Mouse (Mus musculus) hindbrain, embryonic 11.5 days (tissue): ENCODE measurements around the gene Arap1. TPM values are rescaled to one million over a fixed set of nuclear protein-coding genes. Genes with fewer than 3 reads are reported as not detected.

ENCODE experiments used
- ATAC-seq: fragments of 200-750 bp; cut with Nextera tagmentation; 2 replicates; pipeline ENCODE4 v1.8.0; 2017; ENCODE audit warnings: mild to moderate bottlenecking, moderate TSS enrichment, moderate library complexity; ENCODE audit not compliant: low FRiP score
- DNase-seq: peaks from one replicate; pipeline ENCODE4 v3.0.0-alpha.2; 2015; ENCODE audit warnings: low spot score
- H3K27ac ChIP-seq: fragments of 300-500 bp; sonication (generic); 2 replicates; pipeline ENCODE4 v1.5.1; 2014; ENCODE audit warnings: mild to moderate bottlenecking, low read depth, low read length
- H3K27me3 ChIP-seq: fragments of 300-500 bp; sonication (generic); 2 replicates; pipeline ENCODE4 v1.6.1; 2014; ENCODE audit warnings: mild to moderate bottlenecking, low read length, moderate library complexity, mixed read lengths; ENCODE audit not compliant: control insufficient read depth, insufficient read depth
- H3K36me3 ChIP-seq: fragments of 300-500 bp; sonication (generic); 2 replicates; pipeline ENCODE4 v1.6.1; 2014; ENCODE audit warnings: mild to moderate bottlenecking, low read length, moderate library complexity, mixed read lengths; ENCODE audit not compliant: control insufficient read depth, insufficient read depth
- H3K4me1 ChIP-seq: fragments of 300-500 bp; sonication (generic); replicated peaks from 2 replicates; pipeline ENCODE4 v1.6.1; 2014; ENCODE audit warnings: low read length, mixed read lengths; ENCODE audit not compliant: control insufficient read depth, insufficient read depth
- H3K4me2 ChIP-seq: fragments of 300-500 bp; sonication (generic); replicated peaks from 2 replicates; pipeline ENCODE4 v1.6.1; 2014; ENCODE audit warnings: mild to moderate bottlenecking, low read depth, low read length
- H3K4me3 ChIP-seq: fragments of 300-500 bp; sonication (generic); 2 replicates; pipeline ENCODE4 v1.5.1; 2014; ENCODE audit warnings: low read depth, low read length
- H3K9ac ChIP-seq: fragments of 300-500 bp; sonication (generic); 2 replicates; pipeline ENCODE4 v1.6.1; 2014; ENCODE audit warnings: low read depth, low read length
- H3K9me3 ChIP-seq: fragments of 300-500 bp; sonication (generic); 2 replicates; pipeline ENCODE4 v1.6.1; 2016; ENCODE audit warnings: low read length; ENCODE audit not compliant: control insufficient read depth
- WGBS: fragments of 180-500 bp; shearing (Covaris S2); extraction: QIAGEN DNeasy Blood & Tissue Kit; methylation state at CpG from one replicate; pipeline ENCODE4 v1.1.7; 2014; 5-methylcytosine and 5-hydroxymethylcytosine counted together
- polyA plus RNA-seq: library from polyadenylated mRNA; unstranded; fragments of >200 nt; fragmentation: Nextera tagmentation; extraction: Ambion mirVana; gene quantifications from 2 replicates; pipeline ENCODE4 v1.2.1, GENCODE M21; 2014

The Arap1 gene
- polyA plus RNA-seq = 13.9 and 14.2 TPM in 2 replicates

GRCm38 (mm10) chr7:101347767-101348270, at the start of gene Arap1:
Gene Arap1 (plus strand): TSS chr7:101348067.
- WGBS = under 1% methylated on average over 34 of the region's 35 CpGs
- 0 out of 2 replicates have a peak, but pooled peaks cover 3% of the 10 kb centered on the region for H3K4me1 ChIP-seq
- DNase-seq (peak; percentile 77), ATAC-seq (peak; percentile 71)
- peak within 1 kb of the TSS; percentile 93 for H3K4me2 ChIP-seq
- H3K9me3 ChIP-seq = no peaks in the 10 kb centered on the region
- no peak within 1 kb of the TSS for H3K27ac ChIP-seq
- peak within 1 kb of the TSS; percentile 47 for H3K4me3 ChIP-seq
- H3K27me3 ChIP-seq = peaks cover 8% of the 10 kb centered on the region; the same call in 1 of the 2 replicates
- H3K36me3 ChIP-seq = no peaks in the 10 kb centered on the region
- peak within 1 kb of the TSS; percentile 46 for H3K9ac ChIP-seq

GRCm38 (mm10) chr7:101298375-101298774, 49.5 kb upstream of the Arap1 start:
- Histone ChIP-seq H3K27me3 (peaks cover 6% of the 10 kb centered on the region; the same call in 1 of the 2 replicates), H3K4me3 (no peak overlapping the region), H3K27ac (no peak overlapping the region), H3K4me2 (no peak overlapping the region), H3K36me3 (no peaks in the 10 kb centered on the region), H3K4me1 (peaks cover 6% of the 10 kb centered on the region; the same call in 1 of the 2 replicates), H3K9me3 (no peaks in the 10 kb centered on the region), H3K9ac (no peak overlapping the region)
- ATAC-seq (no peak), DNase-seq (no peak)
- 87% methylated on average over 3 of the region's 3 CpGs for whole genome bisulfite sequencing

GRCm38 (mm10) chr7:101301361-101301880, 46.4 kb upstream of the Arap1 start:
- no peaks in the 10 kb centered on the region for H3K36me3 ChIP-seq
- H3K4me3 ChIP-seq = peak overlapping the region; percentile 59
- peaks cover 4% of the 10 kb centered on the region; the same call in 1 of the 2 replicates for H3K4me1 ChIP-seq
- no peak overlapping the region for H3K27ac ChIP-seq
- ATAC-seq (no peak; the same call in 1 of the 2 replicates), DNase-seq (no peak)
- peak overlapping the region; percentile 53 for H3K4me2 ChIP-seq
- 1% methylated on average over 30 of the region's 30 CpGs for WGBS
- H3K27me3 ChIP-seq = peaks cover 6% of the 10 kb centered on the region; the same call in 1 of the 2 replicates
- H3K9me3 ChIP-seq = no peaks in the 10 kb centered on the region
- H3K9ac ChIP-seq = peak overlapping the region; percentile 66

DNA sequence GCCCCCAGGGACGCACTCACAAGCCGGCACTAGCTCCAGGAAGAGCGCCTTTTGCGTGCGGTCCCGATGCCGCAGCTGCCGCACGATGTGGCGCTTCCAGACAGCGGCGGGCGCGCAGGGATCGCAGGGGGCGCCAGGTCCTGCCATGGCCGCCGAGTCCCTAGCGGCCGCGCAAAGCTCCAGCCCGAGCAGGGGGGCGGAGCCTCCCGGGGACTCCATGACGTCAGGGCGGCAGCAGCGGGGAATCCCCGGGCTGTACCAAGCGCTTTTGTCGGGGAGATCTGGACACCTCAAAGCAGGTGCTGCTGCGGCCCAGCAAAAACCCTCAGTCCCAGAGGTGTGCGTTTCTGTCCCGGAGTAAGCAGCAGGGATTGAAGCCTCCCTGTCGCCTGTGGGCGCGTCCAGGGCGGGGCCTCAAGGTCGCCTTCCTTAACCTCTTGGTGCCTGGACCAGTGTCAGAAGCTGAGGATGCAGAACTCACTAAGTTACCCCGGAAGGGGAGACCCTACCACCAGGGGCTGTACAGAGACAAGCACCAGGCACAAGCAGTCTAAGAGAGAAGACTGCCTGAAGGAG, 45.9 kb upstream of the Arap1 start, which contains the start of gene Atg16l2:
Atg16l2 (minus strand) TSS at position 371 of the 576 bp plus-strand sequence.
- no peaks in the 10 kb centered on the region for H3K36me3 ChIP-seq
- H3K9me3 ChIP-seq = no peaks in the 10 kb centered on the region
- peak within 1 kb of the TSS; percentile 53 for H3K4me2 ChIP-seq
- peaks cover 6% of the 10 kb centered on the region; the same call in 1 of the 2 replicates for H3K27me3 ChIP-seq
- peak within 1 kb of the TSS; percentile 59 for H3K4me3 ChIP-seq
- under 1% methylated on average over 38 of the region's 39 CpGs for WGBS
- peaks cover 3% of the 10 kb centered on the region; the same call in 1 of the 2 replicates for H3K4me1 ChIP-seq
- ATAC-seq (peak; percentile 96), DNase-seq (peak; percentile 95)
- no peak within 1 kb of the TSS for H3K27ac ChIP-seq
- H3K9ac ChIP-seq = peak within 1 kb of the TSS; percentile 66

DNA sequence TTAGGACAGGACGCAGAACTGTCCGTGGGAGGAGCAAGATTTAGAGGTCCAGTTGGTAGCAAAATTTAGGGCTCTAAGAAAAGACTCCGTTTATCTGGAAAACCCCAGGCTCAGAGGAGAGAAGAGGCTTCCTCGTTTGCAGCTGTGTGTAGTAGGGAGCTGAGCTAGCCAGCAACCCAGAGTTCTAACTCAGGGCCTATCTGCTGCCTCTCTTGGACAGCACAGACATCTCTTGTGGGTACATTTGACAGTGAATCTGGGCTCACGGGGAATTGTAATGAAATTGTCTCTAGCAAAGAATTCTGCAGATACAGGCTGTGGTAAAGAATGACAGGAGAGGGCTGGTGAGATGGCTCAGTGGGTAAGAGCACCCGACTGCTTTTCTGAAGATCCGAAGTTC, 45.2 kb upstream of the Arap1 start:
- 0 out of 2 replicates have a peak, but pooled peaks cover 2% of the 10 kb centered on the region for H3K4me1 ChIP-seq
- H3K27ac ChIP-seq = no peak overlapping the region
- peaks cover 4% of the 10 kb centered on the region; the same call in 1 of the 2 replicates for H3K27me3 ChIP-seq
- WGBS = 22% methylated on average over 7 of the region's 7 CpGs
- peak overlapping the region; percentile 53 for H3K4me2 ChIP-seq
- H3K9me3 ChIP-seq = no peaks in the 10 kb centered on the region
- H3K9ac ChIP-seq = 0 out of 2 replicates have a peak overlapping the region, but pooled peaks have one; percentile 66
- peak overlapping the region; percentile 59 for H3K4me3 ChIP-seq
- H3K36me3 ChIP-seq = no peaks in the 10 kb centered on the region
- no peak for ATAC-seq
- no peak for DNase-seq

- no peak overlapping the region for H3K27ac ChIP-seq
- DNase-seq = no peak
- H3K4me3 ChIP-seq = no peak overlapping the region
- no peaks in the 10 kb centered on the region for H3K36me3 ChIP-seq
- no peaks in the 10 kb centered on the region for H3K4me1 ChIP-seq
- ATAC-seq = no peak
- H3K27me3 ChIP-seq = no peaks in the 10 kb centered on the region
- H3K4me2 ChIP-seq = no peak overlapping the region
- H3K9ac ChIP-seq = no peak overlapping the region
- 52% methylated on average over 2 of the region's 2 CpGs for WGBS
- no peaks in the 10 kb centered on the region for H3K9me3 ChIP-seq
Observed at GRCm38 (mm10) chr7:101306841-101307240, 41.0 kb upstream of the Arap1 start.

- no peak for DNase-seq
- Histone ChIP-seq H3K4me1 (no peaks in the 10 kb centered on the region), H3K27ac (no peak overlapping the region), H3K27me3 (no peaks in the 10 kb centered on the region), H3K9ac (peak overlapping the region; percentile 62; the same call in 1 of the 2 replicates), H3K4me2 (peak overlapping the region; percentile 35), H3K4me3 (peak overlapping the region; percentile 49), H3K36me3 (no peaks in the 10 kb centered on the region), H3K9me3 (no peaks in the 10 kb centered on the region)
- ATAC-seq = no peak; the same call in 1 of the 2 replicates
- 48% methylated on average over 5 of the region's 5 CpGs for WGBS
Observed at GRCm38 (mm10) chr7:101309985-101310326, 37.9 kb upstream of the Arap1 start.

DNA sequence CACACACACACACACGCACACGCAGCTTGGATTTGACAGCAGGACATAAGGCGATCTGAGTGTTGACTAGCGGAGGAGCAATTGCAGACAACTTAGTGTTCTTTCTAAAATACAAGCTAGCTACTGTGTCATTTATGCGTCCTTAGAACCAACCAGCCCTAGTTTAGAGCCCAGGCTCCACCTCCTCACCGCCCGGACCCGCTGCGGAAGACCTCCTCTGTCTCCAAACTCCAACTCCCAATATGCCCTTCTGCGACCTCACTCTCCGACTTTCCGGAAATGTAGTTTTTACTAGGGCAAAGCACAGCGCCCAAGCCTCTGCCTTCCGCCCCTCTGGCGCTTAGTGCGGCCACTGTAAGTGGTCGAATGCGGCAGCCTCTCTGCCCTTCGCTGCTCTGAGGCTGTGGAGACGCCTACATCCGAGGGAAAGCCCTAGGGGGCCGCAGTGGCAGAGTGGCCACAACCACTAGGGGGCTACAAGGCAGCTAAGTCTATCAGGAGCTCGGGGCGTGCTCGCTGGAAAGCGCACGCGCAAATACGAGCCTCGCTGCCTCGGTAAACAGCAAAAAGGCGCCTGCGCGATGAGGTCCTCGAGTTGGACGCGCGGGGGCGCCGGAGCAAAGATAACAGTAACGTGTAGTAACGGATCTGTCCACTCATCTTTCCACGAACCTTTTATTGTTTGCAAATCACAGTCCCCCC, 37.4 kb upstream of the Arap1 start:
- H3K9me3 ChIP-seq = no peaks in the 10 kb centered on the region
- peak overlapping the region; percentile 62; the same call in 1 of the 2 replicates for H3K9ac ChIP-seq
- H3K27ac ChIP-seq = peak overlapping the region; percentile 79
- peak; percentile 99 for DNase-seq
- H3K4me2 ChIP-seq = peak overlapping the region; percentile 35
- H3K27me3 ChIP-seq = no peaks in the 10 kb centered on the region
- no peaks in the 10 kb centered on the region for H3K4me1 ChIP-seq
- no peaks in the 10 kb centered on the region for H3K36me3 ChIP-seq
- ATAC-seq = peak; percentile 95
- H3K4me3 ChIP-seq = peak overlapping the region; percentile 49
- WGBS = 2% methylated on average over 43 of the region's 43 CpGs
